Mouse (Mus musculus): Measurements from ENCODE around the gene Slc7a10.

DNA sequence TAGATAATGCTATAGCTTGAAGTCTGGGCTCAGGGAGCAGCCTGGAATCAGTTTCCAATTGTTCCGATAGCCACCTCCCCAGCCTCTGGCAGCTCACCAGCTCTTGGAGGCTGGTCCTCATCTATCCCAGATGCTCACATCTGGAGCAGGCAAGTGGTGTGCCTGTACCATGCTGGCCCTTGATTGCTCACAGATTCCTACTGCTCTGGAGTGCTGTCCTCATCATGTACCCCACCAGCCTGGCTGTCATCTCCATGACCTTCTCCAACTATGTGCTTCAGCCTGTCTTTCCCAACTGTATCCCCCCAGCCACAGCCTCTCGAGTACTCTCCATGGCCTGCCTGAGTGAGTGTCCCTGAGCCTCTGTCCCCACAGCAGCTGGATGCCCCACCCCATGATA lies 10.8 kb downstream of the Slc7a10 start:
- TF ChIP-seq CTCF (conservative IDR thresholded peaks at IDR 0.05 in 1 of 2, IDR thresholded peaks at IDR 0.05 in 1 of 2; ENCODE audit: low read depth in 2 of 2, low read length in 2 of 2) (no peak), TCF12 (IDR thresholded peaks at IDR 0.05; ENCODE audit: low read depth, low read length) (no peak), ELF1 (IDR thresholded peaks at IDR 0.05; ENCODE audit: low read depth, low read length) (no peak), ZNF384 (IDR thresholded peaks at IDR 0.05; ENCODE audit: low read depth, low read length) (no peak)

Measured in CH12.LX (cell line).